Mouse (Mus musculus) urinary bladder, postnatal 36 days (tissue): ENCODE data around the gene Olfr1416.
"Not testable (repeated sequence)": the region's sequence is repeated elsewhere in the genome, so short reads cannot be mapped to it uniquely, and the experiment has no call there.

Source experiments
- DNase-seq, 2 experiments: peaks; one replicate each; pipeline ENCODE4 v3.0.0; 2022; ENCODE audit warnings: low spot score in 2 of 2, mixed read lengths in 1 of 2

The Olfr1416 gene

GRCm38 (mm10) chr1:92485013-92485412 lies at the start of gene Olfr1416:
TSS of gene Olfr1416 (minus strand) at chr1:92485113.
- DNase-seq, result no peak

- DNase-seq, result no peak
Observed at GRCm38 (mm10) chr1:92523764-92524163, 38.9 kb upstream of the Olfr1416 start.

GRCm38 (mm10) chr1:92521376-92521775 lies 36.5 kb upstream of the Olfr1416 start:
- DNase-seq, result peak in 1 of 2 experiments; percentile 4

- no peak for DNase-seq
Observed at GRCm38 (mm10) chr1:92519046-92519445, 34.1 kb upstream of the Olfr1416 start.

- no peak for DNase-seq
Observed at GRCm38 (mm10) chr1:92518561-92518960, 33.6 kb upstream of the Olfr1416 start, which contains the start of gene Olfr1414. TSS of gene Olfr1414 (minus strand) at chr1:92518661.

GRCm38 (mm10) chr1:92515390-92515789 lies 30.5 kb upstream of the Olfr1416 start:
- DNase-seq, result no peak

- DNase-seq, result not testable (repeated sequence)
Observed at GRCm38 (mm10) chr1:92511646-92512045, 26.7 kb upstream of the Olfr1416 start.

GRCm38 (mm10) chr1:92496001-92496400 lies 11.1 kb upstream of the Olfr1416 start, which contains the start of gene Olfr1415:
TSS of gene Olfr1415 (minus strand) at chr1:92496101.
- DNase-seq, result no peak

- no peak for DNase-seq
Observed at GRCm38 (mm10) chr1:92474066-92474578, 10.8 kb downstream of the Olfr1416 start.

- peak; percentile 93 to 94 for DNase-seq
Observed at GRCm38 (mm10) chr1:92473165-92474041, 11.5 kb downstream of the Olfr1416 start, which contains the start of gene Ndufa10. TSS of gene Ndufa10 (minus strand) at chr1:92473860.

GRCm38 (mm10) chr1:92468891-92469290 lies 16.0 kb downstream of the Olfr1416 start:
- DNase-seq, result no peak

- no peak for DNase-seq
Observed at GRCm38 (mm10) chr1:92458416-92458815, 26.5 kb downstream of the Olfr1416 start.

- no peak for DNase-seq
Observed at GRCm38 (mm10) chr1:92457758-92458157, 27.2 kb downstream of the Olfr1416 start.

- no peak for DNase-seq
Observed at GRCm38 (mm10) chr1:92453751-92454445, 31.0 kb downstream of the Olfr1416 start.

GRCm38 (mm10) chr1:92448293-92448692 lies 36.6 kb downstream of the Olfr1416 start:
- no peak for DNase-seq

- no peak for DNase-seq
Observed at GRCm38 (mm10) chr1:92441453-92442063, 43.4 kb downstream of the Olfr1416 start.

- no peak for DNase-seq
Observed at GRCm38 (mm10) chr1:92440066-92440750, 44.7 kb downstream of the Olfr1416 start.

- DNase-seq, result no peak
Observed at GRCm38 (mm10) chr1:92437678-92438271, 47.1 kb downstream of the Olfr1416 start.

- DNase-seq, result no peak
Observed at GRCm38 (mm10) chr1:92436831-92437321, 48.0 kb downstream of the Olfr1416 start.

- no peak for DNase-seq
Observed at GRCm38 (mm10) chr1:92434986-92435385, 49.9 kb downstream of the Olfr1416 start.

GRCm38 (mm10) chr1:92432791-92433190 lies 52.1 kb downstream of the Olfr1416 start:
- DNase-seq, result no peak
